Mouse (Mus musculus) retina, embryonic 14.5 days (tissue): ENCODE data around the gene Mid1.

ENCODE experiments used
- DNase-seq: peaks from one replicate; pipeline ENCODE4 v3.0.0-alpha.2; 2015; ENCODE audit warnings: low spot score

Gene Mid1

GRCm38 (mm10) chrX:169685131-169685530, at the start of gene Mid1:
Gene Mid1 (plus strand): TSS chrX:169685199.
- peak; percentile 25 for DNase-seq

- DNase-seq = no peak
These were observed 11.9 kb upstream of the Mid1 start for GRCm38 (mm10) chrX:169673056-169673455.

- DNase-seq = no peak
These were observed 8.7 kb upstream of the Mid1 start for GRCm38 (mm10) chrX:169676313-169676712.

- no peak for DNase-seq
These were observed 732 bp downstream of the Mid1 start for GRCm38 (mm10) chrX:169685731-169686130.

GRCm38 (mm10) chrX:169691217-169691616, 6.2 kb downstream of the Mid1 start:
- DNase-seq = no peak

- DNase-seq = no peak
These were observed 6.7 kb downstream of the Mid1 start for GRCm38 (mm10) chrX:169691675-169692074.

GRCm38 (mm10) chrX:169692225-169692909, 7.4 kb downstream of the Mid1 start:
- DNase-seq = no peak

GRCm38 (mm10) chrX:169704016-169704602, 19.1 kb downstream of the Mid1 start:
- DNase-seq = no peak

- no peak for DNase-seq
These were observed 38.5 kb downstream of the Mid1 start for GRCm38 (mm10) chrX:169723511-169723910.

GRCm38 (mm10) chrX:169735387-169735969, 50.5 kb downstream of the Mid1 start:
- peak; percentile 15 for DNase-seq

GRCm38 (mm10) chrX:169758001-169758400, 73.0 kb downstream of the Mid1 start:
- DNase-seq = no peak

- no peak for DNase-seq
These were observed 94.5 kb downstream of the Mid1 start, which contains the start of gene 4933400A11Rik for GRCm38 (mm10) chrX:169779535-169779934. Gene 4933400A11Rik (minus strand): TSS chrX:169779635.

- DNase-seq = no peak
These were observed 104.7 kb downstream of the Mid1 start for GRCm38 (mm10) chrX:169789702-169790101.

- DNase-seq = peak; percentile 31
These were observed 107.9 kb downstream of the Mid1 start for GRCm38 (mm10) chrX:169792879-169793278.

GRCm38 (mm10) chrX:169794421-169794820, 109.4 kb downstream of the Mid1 start:
- no peak for DNase-seq

- no peak for DNase-seq
These were observed 109.9 kb downstream of the Mid1 start for GRCm38 (mm10) chrX:169794831-169795311.

- DNase-seq = peak; percentile 11
These were observed 112.1 kb downstream of the Mid1 start for GRCm38 (mm10) chrX:169797148-169797547.

- DNase-seq = peak; percentile 73
These were observed 114.1 kb downstream of the Mid1 start for GRCm38 (mm10) chrX:169798987-169799680.

- DNase-seq = no peak
These were observed 115.2 kb downstream of the Mid1 start for GRCm38 (mm10) chrX:169800238-169800637.

GRCm38 (mm10) chrX:169805791-169806190, 120.8 kb downstream of the Mid1 start:
- no peak for DNase-seq

- DNase-seq = no peak
These were observed 122.7 kb downstream of the Mid1 start for GRCm38 (mm10) chrX:169807744-169808143.

GRCm38 (mm10) chrX:169811318-169811717, 126.3 kb downstream of the Mid1 start:
- DNase-seq = no peak

- no peak for DNase-seq
These were observed 126.8 kb downstream of the Mid1 start for GRCm38 (mm10) chrX:169811783-169812182.
